Mouse (Mus musculus): ENCODE data around the gene Cenpj.

Cenpj gene

GRCm38 (mm10) chr14:56550960-56551359, 24.3 kb downstream of the Cenpj start:
- DNase-seq (ENCODE audit: low read depth in 2 of 2, low spot score in 2 of 2), result no peak

GRCm38 (mm10) chr14:56545491-56545890, 29.7 kb downstream of the Cenpj start:
- DNase-seq (ENCODE audit: low read depth in 2 of 2, low spot score in 2 of 2), result no peak

- no peak for DNase-seq (ENCODE audit: low read depth in 2 of 2, low spot score in 2 of 2)
These were observed 30.3 kb downstream of the Cenpj start for GRCm38 (mm10) chr14:56544946-56545345.

- no peak for DNase-seq (ENCODE audit: low read depth in 2 of 2, low spot score in 2 of 2)
These were observed 44.4 kb downstream of the Cenpj start for GRCm38 (mm10) chr14:56530788-56531187.

GRCm38 (mm10) chr14:56514775-56515174, 60.5 kb downstream of the Cenpj start:
- no peak for DNase-seq (ENCODE audit: low read depth in 2 of 2, low spot score in 2 of 2)

- no peak for DNase-seq (ENCODE audit: low read depth in 2 of 2, low spot score in 2 of 2)
These were observed 63.1 kb downstream of the Cenpj start for GRCm38 (mm10) chr14:56512084-56512483.

GRCm38 (mm10) chr14:56506743-56507142, 68.5 kb downstream of the Cenpj start:
- DNase-seq (ENCODE audit: low read depth in 2 of 2, low spot score in 2 of 2), result no peak

- no peak for DNase-seq (ENCODE audit: low read depth in 2 of 2, low spot score in 2 of 2)
These were observed 72.8 kb downstream of the Cenpj start for GRCm38 (mm10) chr14:56502407-56502806.

- DNase-seq (ENCODE audit: low read depth in 2 of 2, low spot score in 2 of 2), result no peak
These were observed 85.4 kb downstream of the Cenpj start for GRCm38 (mm10) chr14:56489806-56490205.
